Mouse (Mus musculus) layer of hippocampus, postnatal 25 days (tissue): ENCODE data around the gene Cd200. TPM values are rescaled to one million over a fixed set of nuclear protein-coding genes. Genes with fewer than 3 reads are reported as not detected.
"Not testable (repeated sequence)": the region's sequence is repeated elsewhere in the genome, so short reads cannot be mapped to it uniquely, and the experiment has no call there.

Source experiments
- DNase-seq, 2 experiments: peaks; one replicate each; pipeline ENCODE4 v3.0.0; 2022; ENCODE audit warnings: mixed read lengths in 2 of 2, low spot score in 1 of 2; ENCODE audit errors: extremely low spot score in 1 of 2
- total RNA-seq, 2 experiments: library from RNA; stranded (reverse); gene quantifications; 2 replicates each; pipeline ENCODE4 v1.2.3; 2021

Cd200 gene
- 10 to 100 TPM; 77.1 to 88.6 TPM for total RNA-seq

DNA sequence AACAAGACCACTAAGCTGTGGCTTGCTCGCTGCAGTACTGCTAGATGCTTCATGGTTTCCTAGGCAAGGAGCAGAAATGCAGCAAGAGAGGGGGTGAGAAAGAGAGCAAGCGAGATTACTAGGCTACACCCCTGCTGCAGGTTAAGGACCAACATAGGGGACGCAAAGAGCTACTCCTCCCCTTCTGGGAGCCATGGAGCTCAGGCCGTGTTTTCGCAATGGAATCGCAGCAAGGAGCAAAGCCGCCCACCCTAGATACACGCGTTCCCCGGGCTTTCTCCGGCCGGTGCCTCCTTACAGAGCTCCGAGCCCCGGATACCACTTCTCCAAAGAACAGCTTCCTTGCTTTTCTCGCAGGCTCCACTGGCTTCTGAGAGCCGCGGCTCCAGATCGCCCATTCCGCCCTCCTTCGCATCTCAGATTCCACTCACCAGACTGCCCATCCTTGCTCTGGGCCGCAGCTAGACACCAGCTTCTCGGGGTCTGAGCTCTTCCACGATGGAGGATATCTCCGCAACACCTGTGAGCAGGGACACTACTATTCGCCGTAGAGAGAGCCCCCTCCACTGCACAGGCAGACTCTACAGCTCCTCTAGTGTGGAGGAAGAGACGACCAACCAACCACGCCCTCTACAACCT lies at the start of gene Cd200:
Gene Cd200 (minus strand): TSS at position 629 of the 639 bp plus-strand sequence.
- DNase-seq = peak; percentile 54 to 65

DNA sequence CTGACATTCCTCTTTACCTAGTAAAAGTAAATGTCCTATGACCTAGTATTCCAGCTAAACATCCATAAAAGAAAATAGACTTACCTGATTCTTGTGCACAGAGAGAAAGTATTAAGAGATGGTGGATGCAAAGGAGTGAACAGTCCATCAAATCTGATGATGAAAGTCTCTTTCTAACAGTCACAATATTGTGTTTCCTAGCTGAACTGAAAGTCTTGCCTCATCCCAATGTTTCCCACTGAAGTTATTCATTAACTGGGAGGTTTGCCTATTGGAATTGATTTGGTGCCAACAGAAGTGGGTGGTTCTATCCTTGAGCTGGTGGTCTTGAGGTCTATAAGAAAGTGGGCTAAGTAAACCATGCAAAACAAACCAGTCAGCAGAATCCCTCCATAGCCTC lies 45.9 kb upstream of the Cd200 start:
- no peak for DNase-seq

DNA sequence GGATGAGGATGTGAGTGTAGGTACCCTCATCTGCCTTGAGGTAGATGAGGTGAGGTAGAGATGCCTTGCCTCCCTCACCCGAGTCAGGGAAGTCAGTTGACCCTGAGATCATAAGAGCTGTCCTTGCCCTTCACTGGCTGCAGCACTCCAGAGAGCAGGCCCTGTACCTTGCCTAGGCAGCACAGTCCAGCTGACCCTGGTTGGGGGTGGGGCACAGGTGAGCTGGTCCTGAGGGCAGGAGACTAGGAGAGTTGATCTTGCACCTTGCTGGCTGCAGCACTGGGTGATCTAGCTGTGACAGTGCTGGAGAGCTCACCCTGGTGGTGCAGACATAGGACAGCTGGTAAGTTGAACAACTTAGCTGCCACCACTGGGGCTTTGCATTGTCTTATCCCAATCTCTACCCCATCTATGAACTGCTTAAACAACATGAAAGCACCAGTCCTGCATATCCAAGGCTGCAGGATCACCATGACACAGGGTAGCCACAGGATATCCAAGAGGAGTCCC lies 28.4 kb upstream of the Cd200 start:
- DNase-seq = no peak

DNA sequence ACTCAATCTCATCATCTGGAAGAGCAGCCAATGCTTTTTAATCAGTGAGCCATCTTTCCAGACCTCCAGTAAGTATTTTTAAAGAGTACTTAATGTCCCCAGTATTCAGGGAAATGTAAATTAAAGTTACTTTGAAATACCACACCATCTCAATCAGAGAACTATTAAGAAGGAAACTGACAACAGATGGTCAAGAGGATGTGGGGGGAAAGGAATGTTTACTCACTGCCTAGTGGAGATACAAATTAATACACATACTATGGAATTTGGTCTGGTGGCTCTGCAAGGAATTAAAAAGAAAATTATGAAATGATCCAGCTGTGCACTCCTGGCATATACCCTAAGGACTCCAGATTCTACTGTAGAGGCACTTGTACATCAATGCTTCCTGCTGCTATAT lies 26.7 kb upstream of the Cd200 start:
- no peak for DNase-seq

DNA sequence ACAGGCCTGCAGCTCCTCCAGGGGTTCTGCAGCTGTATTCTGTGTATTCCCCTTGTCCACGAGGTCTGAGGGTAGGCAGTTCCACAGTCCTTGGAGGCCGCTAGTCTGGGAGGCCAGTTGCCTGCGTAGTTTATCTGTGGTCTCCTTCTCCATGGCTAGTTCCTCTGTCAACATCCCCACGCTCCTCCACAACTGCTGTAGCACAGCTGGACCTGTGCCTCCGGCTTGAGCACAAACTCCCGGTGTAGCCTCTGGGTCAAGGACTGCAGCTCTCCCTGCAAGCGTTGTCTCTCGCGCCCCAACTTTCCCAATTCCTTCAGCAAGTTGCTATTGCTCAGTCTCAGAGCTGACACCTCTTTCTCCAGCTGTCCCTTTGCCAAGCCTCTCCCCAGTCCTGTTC lies 18.8 kb upstream of the Cd200 start:
- DNase-seq = no peak

DNA sequence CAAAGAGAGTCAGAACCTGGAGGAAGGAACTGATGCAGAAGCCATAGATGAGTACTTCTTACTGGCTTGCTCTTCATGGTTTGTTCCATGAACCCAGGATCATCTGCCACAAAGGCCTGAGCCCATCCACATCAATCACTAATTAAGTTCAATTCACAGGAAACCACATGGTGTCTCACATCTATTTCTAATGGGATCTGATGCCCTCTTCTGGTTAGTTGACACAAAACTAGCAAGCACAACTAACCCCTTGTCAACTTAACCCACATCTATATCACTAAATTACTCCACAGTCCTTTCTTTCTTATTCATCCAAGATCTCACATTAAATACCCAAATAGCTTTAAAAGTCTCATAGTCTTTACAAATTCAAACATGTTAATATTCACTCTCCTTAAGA lies 4.6 kb upstream of the Cd200 start:
- DNase-seq = no peak

DNA sequence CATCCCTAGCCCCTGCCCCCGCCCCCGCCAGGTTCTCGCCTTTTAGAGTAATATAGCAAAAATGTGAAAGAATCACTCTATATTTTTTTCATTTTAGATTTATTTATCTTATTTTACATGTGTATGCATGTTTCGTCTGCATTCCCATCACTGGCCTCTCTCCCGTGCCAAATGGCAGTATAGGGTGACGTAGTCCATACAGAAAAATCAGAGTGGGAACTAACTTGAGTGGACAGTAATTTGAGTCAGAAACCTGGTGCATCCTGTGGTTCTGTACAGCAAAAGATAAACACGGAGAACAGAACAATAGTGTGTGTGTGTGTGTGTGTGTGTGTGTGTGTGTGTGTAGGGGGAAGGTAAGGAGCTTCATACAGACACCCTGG lies 202 bp upstream of the Cd200 start:
- not testable (repeated sequence) for DNase-seq

DNA sequence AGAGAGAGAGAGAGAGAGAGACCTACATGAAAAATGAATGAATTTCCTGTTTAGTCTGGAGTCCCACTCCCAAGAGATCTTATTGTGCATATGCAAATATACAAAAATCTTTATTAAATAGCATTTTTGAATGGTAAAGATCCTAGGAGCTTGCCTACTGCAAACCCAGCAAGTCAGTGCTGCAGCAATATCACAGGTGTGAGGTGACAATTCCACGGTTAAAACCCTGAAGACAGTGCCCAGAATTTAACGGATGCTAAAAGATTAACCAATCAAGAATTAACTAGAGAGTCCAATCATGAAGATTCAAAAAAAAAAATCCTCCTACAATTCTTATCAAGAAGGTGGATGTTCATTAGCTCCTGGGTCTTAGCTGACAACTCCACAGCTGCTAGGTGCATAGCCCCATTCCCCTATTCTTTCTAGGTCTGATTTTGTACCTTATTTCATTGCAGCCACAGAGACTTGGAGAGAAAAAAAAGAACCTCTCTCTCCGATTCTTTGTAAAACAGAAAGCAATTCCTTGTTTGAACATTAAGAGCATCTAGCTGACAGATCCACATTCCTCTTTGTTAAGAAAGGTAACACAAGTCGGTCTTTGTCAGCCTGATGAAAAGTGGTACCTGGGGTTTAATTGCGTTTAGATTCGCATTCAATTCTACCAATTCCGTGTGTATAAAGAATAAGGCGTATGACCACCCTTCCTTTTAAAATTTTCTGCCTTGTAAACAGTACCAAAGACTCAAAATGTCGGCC lies 1.0 kb downstream of the Cd200 start:
- no peak for DNase-seq

DNA sequence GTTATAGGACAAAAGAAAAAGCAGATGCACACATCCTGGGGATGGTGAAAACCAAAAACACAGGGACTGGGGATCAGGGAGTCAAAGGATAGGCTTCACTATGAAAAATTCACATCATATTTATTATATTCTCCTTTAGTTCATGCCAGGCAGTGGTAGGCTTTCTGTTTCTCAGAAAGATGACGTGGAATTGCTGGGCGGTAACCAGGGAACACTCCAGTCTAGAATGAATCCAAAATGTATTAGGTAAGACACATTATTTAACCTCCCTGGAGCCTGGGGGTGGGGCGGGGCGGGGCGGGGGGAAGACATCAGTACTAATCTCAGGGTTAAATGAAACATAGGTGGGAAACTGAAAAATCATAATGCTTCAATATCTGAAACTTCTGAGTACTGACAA lies 1.8 kb downstream of the Cd200 start:
- DNase-seq = no peak

DNA sequence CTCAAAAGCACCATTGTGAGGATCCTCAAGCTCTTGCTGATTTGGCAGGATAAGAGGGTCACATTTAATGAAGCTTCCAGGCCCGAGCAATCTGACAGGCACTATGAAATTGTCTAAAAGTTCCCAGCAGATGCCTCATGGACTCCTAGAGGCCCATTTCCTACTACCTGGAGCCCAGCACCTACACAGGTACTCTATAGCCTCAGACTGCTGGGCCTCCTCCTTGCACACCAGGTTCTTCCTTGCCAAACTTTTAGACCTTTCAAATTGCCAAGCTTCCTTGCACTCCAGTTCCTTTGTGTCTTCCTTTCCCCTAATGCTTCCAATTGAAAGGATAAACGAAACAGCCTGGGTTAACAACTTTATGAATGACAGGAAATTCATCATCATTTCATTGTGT lies 5.9 kb downstream of the Cd200 start:
- no peak for DNase-seq

DNA sequence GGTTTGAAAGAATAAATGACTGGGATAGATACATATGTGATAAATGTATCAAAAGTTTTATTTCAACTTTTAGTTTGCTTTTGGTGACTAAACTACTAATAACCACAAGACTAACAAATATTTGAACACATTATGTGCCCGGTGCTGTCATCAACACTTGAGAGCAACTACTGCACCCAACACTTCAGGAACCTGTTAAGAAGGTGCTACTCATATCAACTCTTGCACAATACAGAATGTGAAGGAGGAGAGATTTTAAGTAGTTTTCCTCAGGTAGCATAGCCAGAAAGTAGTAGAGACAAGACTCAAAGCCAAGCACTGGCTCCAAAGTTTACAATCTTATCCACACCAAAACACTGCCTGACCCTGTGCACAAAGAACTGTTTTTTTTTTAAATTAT lies 6.8 kb downstream of the Cd200 start:
- no peak for DNase-seq

DNA sequence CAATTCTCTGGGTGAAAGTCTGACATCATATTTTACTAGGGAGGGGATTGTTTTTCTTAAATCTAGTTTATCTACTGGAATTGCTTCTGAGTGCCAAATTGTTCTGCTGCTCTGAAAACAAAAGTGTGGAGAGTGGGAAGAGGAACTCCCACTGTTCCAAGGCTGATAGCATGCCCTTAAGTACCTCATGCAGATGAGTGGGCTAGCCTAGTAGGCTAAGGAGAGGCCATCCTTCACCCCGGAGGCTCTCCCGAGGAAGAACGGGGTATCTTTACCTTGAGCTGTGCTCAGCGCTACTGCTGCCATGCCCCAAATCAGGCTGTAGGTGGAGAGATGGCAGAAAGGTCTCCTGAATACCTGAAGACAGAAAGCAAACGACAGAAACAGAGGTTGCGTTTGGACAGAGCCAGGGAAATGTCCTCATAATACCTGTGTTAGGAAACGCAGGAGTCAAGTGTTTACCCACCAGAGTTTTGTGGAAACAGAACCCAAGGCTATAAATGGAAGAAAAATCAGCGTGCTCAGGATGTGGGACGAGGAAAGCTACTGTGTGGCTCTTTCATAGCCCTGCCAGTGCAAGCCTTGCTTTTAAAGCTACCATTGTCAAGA lies 8.8 kb downstream of the Cd200 start:
- no peak for DNase-seq

DNA sequence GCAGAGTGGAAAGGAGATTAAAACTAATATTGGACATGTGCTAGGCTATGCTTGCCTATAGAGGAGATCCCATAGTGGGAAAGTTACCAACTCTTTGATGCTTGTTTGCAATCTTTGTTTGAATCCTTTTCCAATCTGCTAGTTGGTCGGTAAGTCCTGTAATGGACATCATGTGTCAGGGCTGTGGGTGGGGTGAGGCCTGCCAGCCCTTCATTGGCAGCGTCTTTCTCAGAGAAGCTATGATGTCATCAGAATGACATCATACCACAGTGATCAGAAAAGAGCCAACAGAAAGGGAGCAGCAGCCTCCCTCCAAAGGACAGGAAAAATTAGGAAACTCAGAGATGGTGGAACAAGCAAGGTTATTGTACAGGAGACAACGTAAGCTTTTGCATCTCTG lies 9.4 kb downstream of the Cd200 start:
- no peak for DNase-seq

DNA sequence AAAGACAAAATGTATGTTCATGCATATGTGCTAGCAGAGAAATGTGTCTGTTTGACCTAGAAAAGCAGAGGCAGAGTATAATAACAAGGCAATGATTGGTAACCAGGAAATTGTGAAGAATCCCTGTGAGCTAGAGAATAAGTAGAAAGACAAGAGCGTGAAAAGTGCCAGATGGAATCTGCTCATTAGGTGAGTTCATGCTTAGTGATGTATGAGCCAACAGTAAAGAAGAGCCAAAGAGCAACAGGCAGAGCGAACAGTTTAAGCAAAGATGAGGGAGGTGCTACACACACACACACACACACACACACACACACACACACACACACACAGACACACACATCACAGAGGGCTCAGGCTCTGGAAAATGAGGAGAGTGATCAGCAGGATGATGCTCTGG lies 11.4 kb downstream of the Cd200 start:
- DNase-seq = no peak

DNA sequence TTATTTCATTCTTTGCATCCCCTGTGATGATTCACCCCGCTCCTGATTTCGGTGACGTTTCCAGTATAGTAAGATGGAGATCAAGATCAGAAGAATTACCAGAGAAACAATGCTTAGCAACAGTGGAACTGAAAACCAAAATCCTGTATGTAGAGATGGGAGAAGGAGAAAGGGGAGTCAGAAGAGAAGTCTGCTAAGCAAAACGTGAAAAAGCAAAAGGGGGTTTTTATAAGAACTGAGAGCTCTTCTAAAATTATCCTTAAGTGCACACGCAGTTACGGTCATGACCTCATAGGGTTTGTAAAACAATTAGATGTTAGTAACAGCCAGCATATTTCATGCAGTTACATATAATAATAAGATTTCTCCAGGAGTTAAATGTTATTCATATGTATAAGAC lies 16.6 kb downstream of the Cd200 start:
- no peak for DNase-seq

DNA sequence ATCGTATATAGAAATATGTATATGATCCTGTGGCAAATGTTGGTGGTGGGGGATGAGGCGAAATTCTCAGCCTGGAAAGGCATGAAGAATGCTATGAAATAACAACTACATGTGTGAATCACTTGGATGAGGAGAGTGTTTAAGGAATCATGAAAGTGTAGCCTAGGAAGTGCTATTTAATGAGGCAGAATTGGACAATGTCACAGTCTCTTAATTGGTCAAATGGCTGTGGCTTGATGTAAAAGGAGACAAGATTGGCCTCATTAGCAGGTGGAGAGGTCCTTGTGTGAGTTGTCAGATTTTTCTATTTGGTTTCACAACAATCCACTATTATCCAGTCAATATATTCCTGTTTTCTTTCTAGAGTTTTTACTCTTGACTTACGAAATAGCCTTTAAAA lies 17.2 kb downstream of the Cd200 start:
- DNase-seq = no peak

DNA sequence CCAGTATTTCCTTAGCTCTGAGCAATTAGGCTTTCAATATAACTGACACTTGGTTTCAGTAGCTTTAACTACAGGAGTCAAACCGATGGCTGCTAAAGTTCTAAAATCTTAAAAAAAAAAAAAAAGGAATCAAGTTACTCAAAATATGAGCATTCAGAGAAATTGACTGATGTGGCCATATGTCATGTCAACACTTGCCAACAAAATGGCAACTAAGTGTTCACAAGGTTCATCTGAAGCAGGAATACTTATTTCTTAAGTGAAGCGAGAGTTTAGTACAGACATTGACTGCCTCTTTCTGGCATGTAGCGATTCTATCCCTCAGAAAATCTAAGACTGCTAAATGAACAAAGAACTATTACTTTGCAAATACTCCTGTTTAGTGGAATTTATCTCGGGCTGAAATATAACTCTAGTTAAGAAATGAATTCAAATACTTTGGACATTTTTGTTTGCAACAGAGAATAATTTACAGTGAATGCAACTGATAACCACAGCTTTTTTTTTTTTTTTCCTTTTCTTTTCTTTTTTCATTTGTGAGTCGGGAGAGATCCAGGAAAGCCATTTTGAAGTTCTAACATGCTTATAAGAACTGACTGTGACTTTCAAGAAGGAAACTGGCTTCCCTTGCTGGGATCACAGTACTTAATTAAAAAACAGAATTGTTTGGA lies 18.4 kb downstream of the Cd200 start:
- DNase-seq = no peak

DNA sequence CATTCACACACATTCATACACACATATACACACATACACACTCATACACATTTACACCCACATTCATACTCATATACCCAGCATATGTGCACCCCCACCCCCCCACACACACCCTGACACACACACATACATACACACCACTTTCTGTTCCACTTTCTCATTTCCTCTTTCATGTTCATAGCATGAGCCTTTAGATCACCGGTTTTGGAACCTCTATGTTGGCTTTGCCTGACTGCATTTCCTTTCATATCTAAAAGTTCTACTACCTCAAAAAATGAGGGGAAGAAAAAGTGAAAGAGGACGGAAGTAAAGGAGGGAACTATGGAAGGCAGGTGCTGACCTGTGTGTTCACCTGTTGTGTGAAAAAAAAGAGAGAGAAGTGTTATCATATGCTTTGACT lies 19.0 kb downstream of the Cd200 start:
- DNase-seq = no peak

DNA sequence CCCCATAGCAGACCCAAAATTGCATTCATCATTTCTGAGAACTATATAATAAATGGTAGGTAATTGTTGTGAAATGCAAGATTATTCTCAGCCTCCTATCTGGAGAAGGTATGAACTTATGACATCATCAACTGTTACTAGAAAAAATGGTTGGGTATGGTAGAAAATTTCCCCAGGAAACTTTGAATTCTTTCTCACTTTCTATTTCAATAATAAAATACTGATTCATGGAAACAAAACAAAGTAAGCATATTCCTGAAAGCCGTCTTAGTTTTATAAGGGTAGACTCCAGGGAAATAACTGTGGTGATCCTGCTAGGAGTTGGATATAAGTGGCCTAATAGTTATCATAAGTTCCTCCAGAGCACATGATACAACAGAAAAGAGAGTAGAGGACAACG lies 19.8 kb downstream of the Cd200 start:
- DNase-seq = no peak

DNA sequence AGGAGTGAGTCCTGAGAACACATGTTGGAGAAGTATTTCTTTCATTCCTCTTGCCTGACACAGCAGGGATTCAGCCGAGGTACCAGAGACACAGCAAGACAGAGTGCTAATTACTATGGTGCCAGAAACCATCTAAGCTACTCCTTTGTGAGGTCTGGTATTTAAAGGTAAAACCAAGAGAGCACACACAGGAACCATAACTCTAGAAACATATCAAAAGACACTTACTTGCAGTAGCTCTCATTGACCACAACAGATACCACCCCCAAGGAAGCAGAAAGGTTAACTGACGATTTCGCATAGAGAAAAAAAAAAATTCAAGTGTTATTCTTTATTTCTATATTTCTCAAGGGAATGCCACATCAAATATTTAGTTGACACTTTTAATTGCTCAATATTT lies 27.0 kb downstream of the Cd200 start:
- no peak for DNase-seq

DNA sequence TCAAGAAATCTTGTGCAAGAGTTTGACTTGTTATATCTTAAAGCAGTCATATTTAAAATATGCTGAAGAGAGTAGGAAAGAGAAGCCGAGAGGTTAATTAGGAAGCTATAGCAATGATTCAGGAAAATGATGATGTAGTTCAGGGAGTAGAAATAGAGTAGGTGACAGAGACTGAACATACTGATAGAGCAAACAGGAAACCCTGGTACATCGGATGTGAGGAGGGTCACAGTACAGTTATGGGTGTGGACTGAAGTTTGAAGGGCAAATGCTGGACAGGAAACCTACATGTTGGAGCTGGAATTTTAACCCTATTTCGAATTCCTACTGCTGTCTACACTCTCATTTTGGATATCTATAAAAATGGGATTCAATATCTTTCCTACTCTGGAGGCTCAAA lies 29.9 kb downstream of the Cd200 start:
- no peak for DNase-seq
